Mouse (Mus musculus): ENCODE measurements around the gene Smoc1.

DNA sequence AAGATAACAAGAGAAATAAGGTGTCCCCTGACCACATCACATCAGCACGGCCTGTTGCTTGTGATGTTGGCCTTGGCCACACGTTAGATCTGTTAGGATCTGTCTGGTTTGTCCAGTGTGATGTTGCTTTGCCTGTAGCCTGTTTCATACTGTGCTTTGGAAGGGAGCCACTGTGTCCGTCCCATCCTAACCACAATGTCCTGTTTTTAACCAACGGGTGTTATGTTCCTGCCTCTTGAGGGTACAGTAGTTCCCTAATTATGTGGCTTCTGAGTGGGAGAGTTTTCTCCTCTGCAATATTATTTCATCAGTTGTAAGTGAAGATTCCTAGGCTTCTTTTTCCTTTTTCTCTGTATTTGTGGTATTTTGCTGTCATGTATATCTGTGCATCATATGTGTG, 31.3 kb upstream of the Smoc1 start:
- TF ChIP-seq CTCF (IDR thresholded peaks at IDR 0.05; ENCODE audit: low read depth, low read length) (no peak), POLR2A (IDR thresholded peaks at IDR 0.05; ENCODE audit: borderline replicate concordance, low read depth, low read length) (no peak)
